Mouse (Mus musculus) thymus, adult 2 months (tissue): Measurements from ENCODE around the gene Col8a1. TPM values are rescaled to one million over a fixed set of nuclear protein-coding genes. Genes with fewer than 3 reads are reported as not detected.

Experiments used
- DNase-seq: peaks from one replicate; pipeline ENCODE4 v3.0.0; 2021
- H3K27ac ChIP-seq: fragments of 200-500 bp; 2 replicates; pipeline ENCODE4 v1.5.1; 2012; ENCODE audit warnings: low read length, control low read depth; ENCODE audit not compliant: control insufficient read depth, insufficient read depth
- H3K27me3 ChIP-seq: fragments of 200-500 bp; 2 replicates; pipeline ENCODE4 v1.6.1; 2012; ENCODE audit warnings: mild to moderate bottlenecking, low read length, moderate library complexity, mixed read lengths; ENCODE audit not compliant: control insufficient read depth, insufficient read depth
- H3K36me3 ChIP-seq: fragments of 200-500 bp; 2 replicates; pipeline ENCODE4 v1.6.1; 2012; ENCODE audit warnings: mild to moderate bottlenecking, low read length, moderate library complexity; ENCODE audit not compliant: control insufficient read depth, insufficient read depth
- H3K4me1 ChIP-seq: fragments of 200-500 bp; replicated peaks from 2 replicates; pipeline ENCODE4 v1.6.1; 2012; ENCODE audit warnings: low read length; ENCODE audit not compliant: control insufficient read depth, insufficient read depth
- H3K4me3 ChIP-seq: fragments of 200-500 bp; 2 replicates; pipeline ENCODE4 v1.5.1; 2012; ENCODE audit warnings: mild to moderate bottlenecking, low read length, control low read depth, moderate library complexity; ENCODE audit not compliant: control insufficient read depth, insufficient read depth
- CTCF ChIP-seq: fragments of 200-500 bp; IDR thresholded peaks from 2 replicates; pipeline ENCODE4 v1.5.1; 2012; ENCODE audit warnings: mild to moderate bottlenecking, control low read depth, low read length, moderate library complexity, borderline replicate concordance; ENCODE audit not compliant: control insufficient read depth, poor library complexity, insufficient read depth; ENCODE audit errors: extremely low read depth
- POLR2A ChIP-seq: fragments of 200-500 bp; IDR thresholded peaks from 2 replicates; pipeline ENCODE4 v1.6.1; 2012; ENCODE audit warnings: mild to moderate bottlenecking, low read length, control low read depth, moderate library complexity; ENCODE audit not compliant: control insufficient read depth, poor library complexity, insufficient read depth; ENCODE audit errors: extremely low read depth
- WGBS: fragments of 180-500 bp; shearing (Covaris S2); methylation state at CpG from one replicate; pipeline ENCODE4 v1.1.7; 2018; 5-methylcytosine and 5-hydroxymethylcytosine counted together
- polyA plus RNA-seq: library from polyadenylated mRNA; depleted of rRNA; stranded (reverse); fragments of >200 nt; gene quantifications from 2 replicates; pipeline ENCODE4 v1.2.3, GENCODE M21; 2012

Col8a1 gene
- polyA plus RNA-seq, 1 experiment, result 0.26 TPM

DNA sequence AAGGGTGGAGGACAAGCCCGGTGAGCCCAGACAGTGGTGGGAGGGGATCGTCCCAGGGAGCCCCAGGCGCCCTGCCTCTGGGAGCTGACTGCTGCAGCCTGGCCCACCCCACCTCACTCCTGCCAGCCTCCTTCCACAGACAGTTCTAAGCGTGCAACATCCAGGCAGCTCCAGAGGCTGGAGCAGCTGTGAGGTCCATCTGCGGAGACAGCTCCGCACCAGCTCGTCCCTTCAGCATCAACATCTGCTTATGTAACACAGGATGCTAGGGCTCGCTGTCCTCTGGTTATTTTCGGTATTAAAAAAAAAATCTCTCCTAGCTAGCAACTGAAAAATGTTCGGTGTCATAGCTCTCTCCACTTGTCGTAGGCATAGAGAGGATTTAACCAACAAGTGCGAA is 704 bp upstream of the Col8a1 start:
- 21% methylated on average over 12 of the region's 12 CpGs for WGBS
- no peak overlapping the region for H3K27ac ChIP-seq
- no peaks in the 10 kb centered on the region for H3K4me1 ChIP-seq
- H3K4me3 ChIP-seq, result no peak overlapping the region
- TF ChIP-seq CTCF (no peak), POLR2A (no peak)
- DNase-seq, result no peak
- no peaks in the 10 kb centered on the region for H3K27me3 ChIP-seq
- no peaks in the 10 kb centered on the region for H3K36me3 ChIP-seq

GRCm38 (mm10) chr16:57753539-57754280 is 827 bp downstream of the Col8a1 start:
- DNase-seq, result no peak
- TF ChIP-seq CTCF (no peak), POLR2A (no peak)
- H3K27me3 ChIP-seq, result no peaks in the 10 kb centered on the region
- no peak overlapping the region for H3K4me3 ChIP-seq
- WGBS, result 38% methylated on average over 10 of the region's 10 CpGs
- H3K36me3 ChIP-seq, result no peaks in the 10 kb centered on the region
- no peaks in the 10 kb centered on the region for H3K4me1 ChIP-seq
- H3K27ac ChIP-seq, result no peak overlapping the region

GRCm38 (mm10) chr16:57750549-57750948 is 4.0 kb downstream of the Col8a1 start:
- no peak overlapping the region for H3K4me3 ChIP-seq
- no peak for DNase-seq
- H3K27ac ChIP-seq, result no peak overlapping the region
- TF ChIP-seq POLR2A (no peak), CTCF (no peak)
- no peaks in the 10 kb centered on the region for H3K27me3 ChIP-seq
- 3% methylated on average over 2 of the region's 2 CpGs for WGBS
- H3K4me1 ChIP-seq, result no peaks in the 10 kb centered on the region
- no peaks in the 10 kb centered on the region for H3K36me3 ChIP-seq

DNA sequence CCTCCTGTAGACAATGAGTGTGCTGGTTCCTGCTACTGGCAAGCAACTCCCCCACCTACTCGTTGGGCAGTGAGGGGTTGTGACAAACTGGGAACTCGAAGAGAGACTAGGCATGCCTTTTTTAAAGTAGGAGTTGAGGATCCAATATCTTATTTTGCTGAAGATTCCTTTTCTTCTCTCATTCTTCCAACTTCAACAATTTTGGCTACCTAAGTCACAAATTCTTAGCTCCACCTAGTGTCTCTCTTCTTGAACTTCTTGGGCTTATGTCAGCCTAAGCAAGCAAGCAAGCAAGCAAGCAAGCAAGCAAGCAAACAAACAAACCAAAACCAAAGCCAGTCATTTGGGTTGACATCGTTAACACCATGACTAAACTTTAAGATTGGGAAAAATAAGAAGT is 6.4 kb downstream of the Col8a1 start:
- no peaks in the 10 kb centered on the region for H3K4me1 ChIP-seq
- 58% methylated on average over 3 of the region's 3 CpGs for WGBS
- H3K27ac ChIP-seq, result no peak overlapping the region
- no peaks in the 10 kb centered on the region for H3K36me3 ChIP-seq
- TF ChIP-seq POLR2A (no peak), CTCF (no peak)
- no peaks in the 10 kb centered on the region for H3K27me3 ChIP-seq
- no peak for DNase-seq
- H3K4me3 ChIP-seq, result no peak overlapping the region

DNA sequence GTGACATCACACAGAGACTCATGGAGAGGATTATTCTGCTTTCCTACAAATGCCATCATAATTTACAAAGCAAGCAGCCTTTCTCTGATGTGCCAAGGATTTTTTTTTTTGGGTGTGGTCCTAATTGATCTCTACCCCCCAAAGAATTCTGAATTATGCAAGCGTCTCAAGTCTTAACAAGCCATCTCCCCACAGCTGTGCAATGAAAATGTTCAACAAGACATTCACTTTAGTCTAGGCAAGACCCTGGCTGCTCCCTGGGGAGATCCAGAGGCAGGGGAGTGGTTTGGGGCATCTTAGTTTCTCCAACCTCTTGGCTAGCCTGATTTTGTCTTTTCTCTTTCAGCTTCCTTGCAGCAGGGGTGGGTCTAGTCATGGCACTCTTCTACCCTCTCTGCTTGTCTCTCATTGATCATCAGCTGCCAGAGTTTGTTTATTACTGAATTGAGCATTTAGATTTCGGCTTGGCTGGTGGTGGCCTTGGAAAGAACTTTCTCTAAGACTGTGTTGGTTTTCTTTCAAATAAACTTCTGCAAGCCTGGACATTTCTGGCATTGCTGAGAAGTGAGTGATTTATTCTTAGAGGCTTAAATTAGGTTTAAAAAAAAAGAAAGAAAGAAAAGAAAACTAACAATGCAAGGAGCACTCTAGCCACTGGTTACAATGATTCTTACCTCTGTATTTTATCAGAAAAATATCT is 7.0 kb downstream of the Col8a1 start:
- Histone ChIP-seq H3K27me3 (no peaks in the 10 kb centered on the region), H3K4me1 (no peaks in the 10 kb centered on the region), H3K27ac (no peak overlapping the region), H3K36me3 (no peaks in the 10 kb centered on the region), H3K4me3 (no peak overlapping the region)
- no peak for TF ChIP-seq POLR2A
- TF ChIP-seq CTCF, result no peak
- DNase-seq, result no peak
- WGBS, result 77% methylated on average over 2 of the region's 2 CpGs

DNA sequence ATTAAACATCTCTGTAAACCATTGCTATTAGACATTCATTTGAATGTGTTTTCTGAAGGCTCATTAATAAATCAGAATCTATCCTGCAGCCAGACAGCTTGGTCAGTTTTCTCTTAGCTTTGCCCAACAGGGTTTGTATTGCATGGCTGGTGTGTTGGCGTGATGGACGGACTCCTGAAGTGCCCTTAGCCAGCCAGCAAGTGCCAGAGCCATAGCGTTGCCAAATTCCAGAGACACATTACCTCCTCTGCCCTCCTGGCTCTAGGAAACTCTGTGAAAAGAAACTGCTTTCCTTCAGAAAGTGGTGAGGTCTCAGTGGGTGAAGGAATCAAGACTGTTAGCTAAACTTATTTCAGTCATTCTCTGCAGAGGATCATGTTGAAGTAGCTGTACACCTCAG is 14.4 kb downstream of the Col8a1 start:
- no peak for DNase-seq
- H3K4me3 ChIP-seq, result no peak overlapping the region
- H3K36me3 ChIP-seq, result no peaks in the 10 kb centered on the region
- no peak for TF ChIP-seq POLR2A
- no peak for TF ChIP-seq CTCF
- 94% methylated on average over 3 of the region's 3 CpGs for WGBS
- H3K27me3 ChIP-seq, result no peaks in the 10 kb centered on the region
- no peaks in the 10 kb centered on the region for H3K4me1 ChIP-seq
- H3K27ac ChIP-seq, result no peak overlapping the region
